Mouse (Mus musculus) frontal cortex, adult (tissue): ENCODE measurements at regions not wholly inside any gene's neighbourhood (a gene's known extent, or its start where the extent isn't known, plus 50 kb on each side); places are given as distances from the start of the nearest gene placed in this dataset.

ENCODE experiments used
- ATAC-seq: cut with Nextera tagmentation; 2 replicates; pipeline ENCODE4 v1.9.2; 2017; ENCODE audit warnings: mild to moderate bottlenecking, moderate library complexity, mixed read lengths; ENCODE audit not compliant: low TSS enrichment

- no peak for ATAC-seq
These were observed 232.0 kb downstream of the Rab28 start for GRCm38 (mm10) chr5:41476001-41476400.

- ATAC-seq, result no peak
These were observed 262.4 kb downstream of the Rab28 start for GRCm38 (mm10) chr5:41445512-41446005.

- ATAC-seq, result no peak
These were observed 266.9 kb downstream of the Rab28 start for GRCm38 (mm10) chr5:41441081-41441480.

- no peak for ATAC-seq
These were observed 288.7 kb downstream of the Rab28 start for GRCm38 (mm10) chr5:41419121-41419874.

GRCm38 (mm10) chr5:41409070-41409668 lies 298.8 kb downstream of the Rab28 start:
- no peak for ATAC-seq

GRCm38 (mm10) chr5:41392802-41393234 lies 315.1 kb downstream of the Rab28 start:
- peak; percentile 47 for ATAC-seq

- ATAC-seq, result no peak
These were observed 315.8 kb downstream of the Rab28 start for GRCm38 (mm10) chr5:41392137-41392554.

GRCm38 (mm10) chr5:41373409-41373808 lies 334.5 kb downstream of the Rab28 start:
- ATAC-seq, result no peak

- ATAC-seq, result no peak
These were observed 336.5 kb downstream of the Rab28 start for GRCm38 (mm10) chr5:41371461-41371860.

- no peak for ATAC-seq
These were observed 337.6 kb downstream of the Rab28 start for GRCm38 (mm10) chr5:41370356-41370755.

- no peak for ATAC-seq
These were observed 338.1 kb downstream of the Rab28 start for GRCm38 (mm10) chr5:41369907-41370306.

- no peak for ATAC-seq
These were observed 342.1 kb downstream of the Rab28 start for GRCm38 (mm10) chr5:41365883-41366282.

- ATAC-seq, result no peak
These were observed 359.5 kb downstream of the Rab28 start for GRCm38 (mm10) chr5:41348410-41348821.

GRCm38 (mm10) chr5:41347416-41347815 lies 360.5 kb downstream of the Rab28 start:
- ATAC-seq, result no peak

- ATAC-seq, result no peak
These were observed 367.4 kb downstream of the Rab28 start for GRCm38 (mm10) chr5:41340581-41340980.

GRCm38 (mm10) chr5:41296440-41296839 lies 411.5 kb downstream of the Rab28 start:
- no peak for ATAC-seq

GRCm38 (mm10) chr5:41266731-41267130 lies 441.2 kb downstream of the Rab28 start:
- ATAC-seq, result no peak

- ATAC-seq, result no peak
These were observed 441.6 kb downstream of the Rab28 start for GRCm38 (mm10) chr5:41266317-41266716.

GRCm38 (mm10) chr5:41261654-41262237 lies 446.2 kb downstream of the Rab28 start:
- no peak for ATAC-seq
